Mouse (Mus musculus): ENCODE measurements around the gene Polr2g. TPM values are rescaled to one million over a fixed set of nuclear protein-coding genes. Genes with fewer than 3 reads are reported as not detected.

The Polr2g gene
- total RNA-seq, 1 experiment from 2014 or later, result 103 TPM

GRCm38 (mm10) chr19:8818301-8818798 is 20.0 kb upstream of the Polr2g start:
- no peak for DNase-seq

- DNase-seq, result no peak
Measured at GRCm38 (mm10) chr19:8817001-8817400, 18.6 kb upstream of the Polr2g start.

GRCm38 (mm10) chr19:8815812-8816211 is 17.4 kb upstream of the Polr2g start:
- DNase-seq, result no peak

- no peak for DNase-seq
Measured at GRCm38 (mm10) chr19:8806810-8807209, 8.4 kb upstream of the Polr2g start.

GRCm38 (mm10) chr19:8803879-8804660 is 5.7 kb upstream of the Polr2g start:
- no peak for DNase-seq

- no peak for DNase-seq
Measured at GRCm38 (mm10) chr19:8803204-8803780, 4.9 kb upstream of the Polr2g start.

GRCm38 (mm10) chr19:8802130-8802821 is 3.9 kb upstream of the Polr2g start, which contains the start of gene Zbtb3:
TSS of gene Zbtb3 (plus strand) at chr19:8802555.
- peak; percentile 86 for DNase-seq

GRCm38 (mm10) chr19:8798947-8799315 is 554 bp upstream of the Polr2g start:
- DNase-seq, result no peak

GRCm38 (mm10) chr19:8790171-8790570 is 8.2 kb downstream of the Polr2g start:
- DNase-seq, result no peak

- no peak for DNase-seq
Measured at GRCm38 (mm10) chr19:8789171-8789570, 9.2 kb downstream of the Polr2g start.

GRCm38 (mm10) chr19:8788521-8788920 is 9.9 kb downstream of the Polr2g start:
- DNase-seq, result no peak

- peak; percentile 86 for DNase-seq
Measured at GRCm38 (mm10) chr19:8786008-8786781, 12.2 kb downstream of the Polr2g start, which contains the start of gene Taf6l. TSS of gene Taf6l (minus strand) at chr19:8786417.

- DNase-seq, result peak; percentile 33
Measured at GRCm38 (mm10) chr19:8774951-8775421, 23.4 kb downstream of the Polr2g start.

- DNase-seq, result peak; percentile 95
Measured at GRCm38 (mm10) chr19:8774086-8774835, 24.1 kb downstream of the Polr2g start, which contains the start of gene Tmem179b. TSS of gene Tmem179b (minus strand) at chr19:8774467.

- DNase-seq, result no peak
Measured at GRCm38 (mm10) chr19:8773409-8773808, 25.0 kb downstream of the Polr2g start.

GRCm38 (mm10) chr19:8772996-8773395 is 25.4 kb downstream of the Polr2g start:
- no peak for DNase-seq

- DNase-seq, result peak; percentile 82
Measured at GRCm38 (mm10) chr19:8770567-8771270, 27.7 kb downstream of the Polr2g start, which contains the start of gene Tmem223. TSS of gene Tmem223 (plus strand) at chr19:8770996.

GRCm38 (mm10) chr19:8765562-8765961 is 32.8 kb downstream of the Polr2g start:
- no peak for DNase-seq

- DNase-seq, result no peak
Measured at GRCm38 (mm10) chr19:8763276-8763675, 35.1 kb downstream of the Polr2g start.

- DNase-seq, result no peak
Measured at GRCm38 (mm10) chr19:8760757-8761156, 37.6 kb downstream of the Polr2g start.

All from adrenal gland, postnatal 25 days (tissue).